Mouse (Mus musculus) megakaryocyte-erythroid progenitor cell, adult 5 weeks (primary cell): ENCODE measurements around the gene Wnt7b. TPM values are rescaled to one million over a fixed set of nuclear protein-coding genes. Genes with fewer than 3 reads are reported as not detected.

ENCODE experiments used
- polyA plus RNA-seq: library from polyadenylated mRNA; stranded (reverse); fragments of >175 nt; gene quantifications from 2 replicates; pipeline ENCODE4 v1.2.3, GENCODE M21; 2012

The Wnt7b gene
- polyA plus RNA-seq = not detected in 2 replicates

DNA sequence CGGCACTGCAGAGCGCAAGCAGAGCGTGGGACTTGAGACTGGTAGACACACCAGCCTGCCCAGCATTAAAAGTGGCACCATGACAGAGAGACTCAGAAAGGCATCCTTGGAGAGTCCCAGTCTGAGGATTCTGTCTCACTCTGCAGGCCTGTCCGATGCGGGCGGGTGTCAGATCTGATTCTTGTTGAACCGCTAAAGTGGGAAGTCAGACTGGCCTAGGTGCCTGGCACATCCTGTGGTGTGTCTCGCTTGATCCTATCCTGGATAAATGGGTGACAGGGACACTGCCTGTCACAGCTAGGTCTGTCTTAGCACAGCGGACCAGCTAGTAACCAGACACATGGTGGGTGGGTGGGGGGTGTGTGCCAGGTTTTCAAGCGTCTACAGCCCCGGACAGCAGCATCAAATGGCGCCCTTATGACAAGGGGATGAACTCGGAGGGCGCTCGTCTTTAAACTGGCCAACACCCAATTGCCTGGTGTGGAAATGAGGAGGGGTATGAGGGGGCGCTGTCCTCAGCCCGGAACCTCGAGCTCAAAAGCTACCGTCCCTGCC is at the start of gene Wnt7b:
Gene Wnt7b (minus strand): TSS at position 118 of the 555 bp plus-strand sequence.

DNA sequence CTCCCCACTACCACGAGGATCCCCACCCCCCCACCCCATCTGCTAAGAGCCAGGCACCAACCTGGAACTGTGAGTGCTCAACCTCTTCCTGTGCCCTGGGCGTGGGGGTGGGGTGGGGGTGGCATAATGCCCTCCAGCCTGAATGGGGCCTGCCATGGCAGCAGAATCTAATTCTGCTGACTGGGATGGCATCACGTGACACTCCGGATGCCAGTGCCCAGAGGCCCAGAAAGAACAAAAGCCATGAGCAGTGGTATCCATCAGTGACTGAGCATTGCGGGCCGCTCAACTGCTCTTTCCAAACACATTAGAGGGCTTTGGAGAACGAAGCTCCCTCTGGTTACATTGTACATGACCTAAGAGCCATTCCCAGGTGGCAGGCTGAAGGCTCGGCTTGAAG is 79.1 kb downstream of the Wnt7b start, which contains the start of gene 7530416G11Rik:
Gene 7530416G11Rik (minus strand): TSS at position 101 of the 400 bp plus-strand sequence.

Other genes with a start within 250 kb of the Wnt7b start
- 92.5 and 104 TPM in 2 replicates for gene Atxn10, start 246.2 kb downstream of the Wnt7b start, polyA plus RNA-seq
- not detected in 2 replicates for gene 7530416G11Rik, start 79.2 kb downstream of the Wnt7b start, polyA plus RNA-seq
- gene Ppara, start 152.5 kb upstream of the Wnt7b start, polyA plus RNA-seq = 0.02 TPM in 1 of 2 replicates, not detected in the other
- 23.1 and 23.9 TPM in 2 replicates for gene Cdpf1, start 229.2 kb upstream of the Wnt7b start, polyA plus RNA-seq
- gene Pkdrej, start 239.3 kb upstream of the Wnt7b start, polyA plus RNA-seq = not detected in 2 replicates
- 3.9 TPM in 2 replicates for gene Ttc38, start 249.8 kb upstream of the Wnt7b start, polyA plus RNA-seq